Mouse (Mus musculus): ENCODE measurements around the gene Rai14. TPM values are rescaled to one million over a fixed set of nuclear protein-coding genes. Genes with fewer than 3 reads are reported as not detected.

Gene Rai14
- polyA plus RNA-seq, 1 experiment from 2014 or later = 8.6 TPM

DNA sequence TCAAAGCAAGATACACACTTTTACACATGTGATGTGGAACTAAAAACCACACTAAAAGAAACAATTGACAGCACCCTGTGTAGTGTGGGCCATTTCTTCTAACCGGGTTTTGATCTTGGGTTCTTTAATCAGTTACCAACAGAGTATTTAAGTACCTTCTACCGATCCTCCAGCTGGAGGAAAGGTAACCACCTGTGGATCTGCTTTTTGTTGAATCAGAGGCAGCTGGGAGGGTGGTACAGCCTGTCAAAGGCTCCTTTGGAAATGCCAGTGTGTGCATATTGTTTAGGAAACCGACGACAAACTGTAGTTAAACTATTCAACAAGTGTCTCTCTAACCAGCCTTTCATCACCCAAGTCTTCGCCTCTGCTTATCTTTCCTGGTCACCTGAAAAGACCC lies 1.5 kb upstream of the Rai14 start:
- Histone ChIP-seq H3K9ac (ENCODE audit: low read depth, low read length) (no peak overlapping the region), H3K4me3 (ENCODE audit: low read depth, low read length) (no peak overlapping the region), H3K27ac (ENCODE audit: low read length) (no peak overlapping the region), H3K4me1 (ENCODE audit: control insufficient read depth, insufficient read depth, low read length) (peaks cover 12% of the 10 kb centered on the region), H3K9me3 (replicated peaks; ENCODE audit: control insufficient read depth, low read length, poor library complexity, severe bottlenecking) (no peaks in the 10 kb centered on the region), H3K27me3 (ENCODE audit: control insufficient read depth, insufficient read depth, low read depth, low read length) (peaks cover 2% of the 10 kb centered on the region; the same call in 1 of the 2 replicates), H3K36me3 (ENCODE audit: control insufficient read depth, insufficient read depth, low read length) (no peaks in the 10 kb centered on the region), H3K4me2 (ENCODE audit: low read length) (no peak overlapping the region)
- 16% methylated on average over 5 of the region's 5 CpGs for WGBS
- ATAC-seq = no peak

DNA sequence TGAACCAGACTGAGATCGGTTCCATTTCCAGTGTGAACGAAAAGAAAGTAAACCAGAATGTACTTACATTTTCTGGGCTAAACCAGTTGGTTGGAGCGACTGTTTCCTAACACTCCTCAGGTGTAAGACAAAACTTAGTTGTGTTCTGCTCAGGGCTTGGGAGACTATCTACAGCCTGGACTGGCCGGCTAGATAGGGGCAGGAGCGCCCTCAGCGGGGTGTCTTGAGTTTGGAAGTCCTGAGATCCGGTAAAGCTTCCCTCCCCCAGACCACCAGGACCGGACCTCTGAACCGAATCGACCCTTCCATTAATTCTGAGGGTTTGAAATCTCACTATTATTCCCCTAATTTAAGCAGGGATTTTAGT lies 698 bp upstream of the Rai14 start:
- peak; percentile 15 for ATAC-seq

DNA sequence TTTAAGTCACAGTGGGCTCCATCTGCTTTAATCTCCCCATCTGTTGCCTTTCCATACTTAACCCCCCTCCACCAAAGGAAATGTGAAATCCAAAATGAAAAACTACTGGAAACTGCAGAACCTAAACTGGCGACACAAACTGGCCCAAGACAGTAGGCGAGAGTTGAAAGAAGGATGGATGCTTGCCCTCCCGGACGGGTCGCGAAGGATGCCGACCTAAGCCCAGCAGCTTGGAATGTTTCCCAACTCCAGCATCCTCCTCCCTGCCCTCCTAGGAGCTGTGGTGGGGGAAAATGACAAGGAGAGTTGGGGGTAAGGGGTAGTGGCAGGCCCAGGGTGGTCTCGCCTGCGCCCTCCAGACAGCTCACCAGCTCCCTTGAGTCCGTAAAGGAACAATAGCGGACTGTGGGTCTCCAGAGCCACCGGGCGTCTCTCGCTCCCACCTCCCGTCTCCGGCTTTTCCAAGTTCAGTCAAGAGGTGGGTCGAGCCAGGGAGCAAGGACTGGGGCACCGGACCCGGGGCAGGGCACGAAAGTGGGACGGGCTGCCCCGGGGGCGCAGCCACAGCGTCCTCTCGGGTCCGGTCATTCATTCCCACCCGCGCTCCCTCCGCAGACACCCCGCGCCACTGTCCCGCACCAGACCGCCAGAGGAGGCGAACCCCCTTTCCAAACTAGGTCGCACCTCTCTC lies 653 bp downstream of the Rai14 start:
- H3K27me3 ChIP-seq (ENCODE audit: control insufficient read depth, insufficient read depth, low read depth, low read length) = peaks cover 2% of the 10 kb centered on the region; the same call in 1 of the 2 replicates
- peak overlapping the region; percentile 58; the same call in 1 of the 2 replicates for H3K27ac ChIP-seq (ENCODE audit: low read length)
- H3K4me2 ChIP-seq (ENCODE audit: low read length) = peak overlapping the region; percentile 98
- 0% methylated on average over 27 of the region's 35 CpGs for WGBS
- H3K4me1 ChIP-seq (ENCODE audit: control insufficient read depth, insufficient read depth, low read length) = peaks cover 12% of the 10 kb centered on the region
- H3K9ac ChIP-seq (ENCODE audit: low read depth, low read length) = peak overlapping the region; percentile 79
- peak; percentile 56 for ATAC-seq
- peak overlapping the region; percentile 86 for H3K4me3 ChIP-seq (ENCODE audit: low read depth, low read length)
- H3K9me3 ChIP-seq (replicated peaks; ENCODE audit: control insufficient read depth, low read length, poor library complexity, severe bottlenecking) = no peaks in the 10 kb centered on the region
- H3K36me3 ChIP-seq (ENCODE audit: control insufficient read depth, insufficient read depth, low read length) = no peaks in the 10 kb centered on the region

More for the DNA sequence above, 698 bp upstream of the Rai14 start:
- peak overlapping the region; percentile 86 for H3K4me3 ChIP-seq (ENCODE audit: low read depth, low read length)
- under 1% methylated on average over 10 of the region's 10 CpGs for WGBS
- peak overlapping the region; percentile 79; the same call in 1 of the 2 replicates for H3K9ac ChIP-seq (ENCODE audit: low read depth, low read length)
- H3K36me3 ChIP-seq (ENCODE audit: control insufficient read depth, insufficient read depth, low read length) = no peaks in the 10 kb centered on the region
- no peaks in the 10 kb centered on the region for H3K9me3 ChIP-seq (replicated peaks; ENCODE audit: control insufficient read depth, low read length, poor library complexity, severe bottlenecking)
- peak overlapping the region; percentile 98 for H3K4me2 ChIP-seq (ENCODE audit: low read length)
- peaks cover 2% of the 10 kb centered on the region; the same call in 1 of the 2 replicates for H3K27me3 ChIP-seq (ENCODE audit: control insufficient read depth, insufficient read depth, low read depth, low read length)
- H3K4me1 ChIP-seq (ENCODE audit: control insufficient read depth, insufficient read depth, low read length) = peaks cover 12% of the 10 kb centered on the region
- no peak overlapping the region; the same call in 1 of the 2 replicates for H3K27ac ChIP-seq (ENCODE audit: low read length)

DNA sequence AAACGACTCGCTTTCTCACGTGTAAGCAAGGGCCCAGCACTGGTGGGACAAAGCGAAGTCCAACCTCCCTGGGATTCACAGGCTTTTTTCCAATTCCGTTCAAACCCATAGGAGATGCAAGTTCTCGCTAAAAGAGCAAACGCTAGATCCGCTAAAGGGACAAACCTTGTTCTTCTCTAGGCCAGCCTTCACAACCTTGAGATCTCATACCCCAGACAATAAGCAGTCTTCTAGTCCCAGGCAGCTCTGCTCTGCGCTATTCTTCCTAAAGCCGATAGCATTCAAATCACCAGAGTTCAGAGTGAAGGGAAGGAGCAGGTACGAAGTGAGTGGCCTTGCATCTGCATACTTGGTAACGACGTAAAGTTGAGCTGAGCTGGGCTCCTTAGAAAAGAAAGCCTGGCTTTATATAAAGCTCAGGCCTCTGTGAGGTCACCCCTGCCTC lies 1.2 kb downstream of the Rai14 start:
- Histone ChIP-seq H3K27ac (ENCODE audit: low read length) (0 out of 2 replicates have a peak overlapping the region, but pooled peaks have one; percentile 36), H3K4me2 (ENCODE audit: low read length) (peak overlapping the region; percentile 98), H3K4me1 (ENCODE audit: control insufficient read depth, insufficient read depth, low read length) (peaks cover 12% of the 10 kb centered on the region), H3K9me3 (replicated peaks; ENCODE audit: control insufficient read depth, low read length, poor library complexity, severe bottlenecking) (no peaks in the 10 kb centered on the region), H3K27me3 (ENCODE audit: control insufficient read depth, insufficient read depth, low read depth, low read length) (peaks cover 2% of the 10 kb centered on the region; the same call in 1 of the 2 replicates), H3K4me3 (ENCODE audit: low read depth, low read length) (peak overlapping the region; percentile 86), H3K36me3 (ENCODE audit: control insufficient read depth, insufficient read depth, low read length) (no peaks in the 10 kb centered on the region), H3K9ac (ENCODE audit: low read depth, low read length) (peak overlapping the region; percentile 79)
- peak; percentile 11; the same call in 1 of the 2 replicates for ATAC-seq
- 7% methylated on average over 13 of the region's 13 CpGs for WGBS

DNA sequence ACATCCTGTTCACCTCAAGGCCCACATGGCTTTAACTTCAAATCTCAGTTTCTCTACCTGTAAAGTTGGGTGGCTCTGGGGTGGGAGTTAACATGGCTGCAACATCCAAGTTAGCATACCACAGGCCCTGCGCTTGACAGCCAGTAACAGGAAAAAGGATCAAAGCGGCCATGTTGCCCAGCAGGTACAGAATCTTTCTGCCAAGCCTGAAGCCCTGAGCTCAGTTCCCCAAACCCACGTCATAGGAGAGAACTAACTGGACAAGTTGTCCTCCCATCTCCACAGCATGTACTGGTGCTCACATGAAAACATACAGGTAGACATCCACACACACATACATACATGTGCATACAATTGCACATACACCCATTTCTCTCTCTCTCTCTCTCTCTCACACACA lies 2.1 kb downstream of the Rai14 start:
- H3K9ac ChIP-seq (ENCODE audit: low read depth, low read length) = no peak overlapping the region
- H3K4me3 ChIP-seq (ENCODE audit: low read depth, low read length) = peak overlapping the region; percentile 86; the same call in 1 of the 2 replicates
- no peaks in the 10 kb centered on the region for H3K36me3 ChIP-seq (ENCODE audit: control insufficient read depth, insufficient read depth, low read length)
- peaks cover 12% of the 10 kb centered on the region for H3K4me1 ChIP-seq (ENCODE audit: control insufficient read depth, insufficient read depth, low read length)
- no peaks in the 10 kb centered on the region for H3K9me3 ChIP-seq (replicated peaks; ENCODE audit: control insufficient read depth, low read length, poor library complexity, severe bottlenecking)
- peaks cover 2% of the 10 kb centered on the region; the same call in 1 of the 2 replicates for H3K27me3 ChIP-seq (ENCODE audit: control insufficient read depth, insufficient read depth, low read depth, low read length)
- WGBS = 67% methylated on average over 3 of the region's 3 CpGs
- H3K4me2 ChIP-seq (ENCODE audit: low read length) = peak overlapping the region; percentile 98
- ATAC-seq = no peak
- H3K27ac ChIP-seq (ENCODE audit: low read length) = no peak overlapping the region

DNA sequence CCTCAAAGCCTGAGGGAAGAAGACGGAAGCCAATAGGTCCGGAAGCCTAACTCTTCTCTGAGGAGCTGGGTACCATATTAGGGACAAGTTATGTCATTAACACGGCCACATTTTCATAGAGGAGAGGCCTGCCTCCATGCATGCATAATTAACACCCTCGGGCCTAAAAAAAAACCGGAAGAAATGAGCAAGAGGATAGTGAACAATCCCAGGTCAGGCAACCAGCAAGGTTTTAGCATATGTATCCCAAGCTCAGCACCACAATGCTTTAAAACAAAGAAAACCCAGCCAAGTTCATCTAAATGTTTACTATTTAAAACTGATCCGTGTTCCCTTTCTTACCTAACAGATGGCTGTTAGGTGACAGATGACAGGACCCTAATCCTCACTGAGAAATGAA lies 3.2 kb downstream of the Rai14 start:
- WGBS = 32% methylated on average over 6 of the region's 6 CpGs
- H3K36me3 ChIP-seq (ENCODE audit: control insufficient read depth, insufficient read depth, low read length) = no peaks in the 10 kb centered on the region
- H3K9me3 ChIP-seq (replicated peaks; ENCODE audit: control insufficient read depth, low read length, poor library complexity, severe bottlenecking) = no peaks in the 10 kb centered on the region
- H3K27me3 ChIP-seq (ENCODE audit: control insufficient read depth, insufficient read depth, low read depth, low read length) = peaks cover 2% of the 10 kb centered on the region; the same call in 1 of the 2 replicates
- H3K4me1 ChIP-seq (ENCODE audit: control insufficient read depth, insufficient read depth, low read length) = peaks cover 12% of the 10 kb centered on the region
- H3K4me2 ChIP-seq (ENCODE audit: low read length) = no peak overlapping the region
- no peak overlapping the region for H3K9ac ChIP-seq (ENCODE audit: low read depth, low read length)
- ATAC-seq = no peak
- no peak overlapping the region for H3K27ac ChIP-seq (ENCODE audit: low read length)
- H3K4me3 ChIP-seq (ENCODE audit: low read depth, low read length) = no peak overlapping the region

DNA sequence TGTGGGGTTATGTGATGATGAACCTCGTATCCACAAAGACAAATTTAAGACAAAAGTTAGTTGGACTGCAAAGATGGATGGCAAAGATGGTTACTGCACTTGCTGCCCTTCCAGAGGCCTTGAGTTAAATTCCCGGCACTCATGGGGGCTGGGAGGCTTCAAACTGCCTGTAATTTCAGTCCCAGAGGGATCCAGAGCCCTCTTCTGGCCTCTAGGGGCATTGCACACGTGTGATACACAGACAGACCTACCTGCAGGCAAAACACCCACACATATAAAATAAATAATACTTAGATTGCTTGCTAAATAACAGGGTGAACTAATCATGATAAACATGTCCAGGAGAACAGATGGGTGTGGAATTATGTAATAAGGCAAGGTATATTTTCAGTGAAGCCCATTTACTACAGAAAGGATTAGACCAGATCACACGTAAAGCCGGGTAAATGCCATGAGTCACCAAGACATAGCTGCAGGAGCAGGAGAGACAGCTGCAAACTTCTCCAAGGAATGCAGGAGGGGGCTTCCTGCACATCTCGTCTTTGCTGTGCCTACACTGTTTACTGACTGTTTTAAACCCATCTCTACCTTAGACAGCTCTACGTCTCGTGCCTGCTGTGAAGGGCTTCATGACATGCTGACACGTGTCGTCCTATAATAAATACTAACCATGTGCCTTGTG lies 5.7 kb downstream of the Rai14 start:
- no peak for ATAC-seq
- H3K4me3 ChIP-seq (ENCODE audit: low read depth, low read length) = no peak overlapping the region
- WGBS = 89% methylated on average over 10 of the region's 10 CpGs

DNA sequence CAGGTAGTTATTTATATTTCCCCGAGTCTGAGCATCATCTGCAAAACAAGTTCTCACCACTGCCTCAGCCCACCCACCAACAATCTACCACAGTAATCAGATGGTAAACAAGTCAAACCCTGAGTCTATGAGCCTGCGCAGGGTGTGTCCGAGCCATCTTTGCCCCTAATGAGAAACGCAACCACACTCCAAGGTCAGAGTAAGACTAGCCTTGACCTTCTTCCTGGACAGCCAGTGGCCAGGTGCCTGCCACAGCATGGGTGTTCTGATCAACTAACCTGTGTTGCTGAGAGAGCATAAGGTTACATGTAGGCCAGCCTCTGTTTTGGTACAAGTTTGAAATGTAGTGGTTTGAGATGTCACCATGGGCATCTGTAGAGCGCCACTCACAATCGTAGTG lies 7.3 kb downstream of the Rai14 start:
- ATAC-seq = no peak
- WGBS = 96% methylated on average over 6 of the region's 6 CpGs
- no peak overlapping the region for H3K4me3 ChIP-seq (ENCODE audit: low read depth, low read length)
- no peak overlapping the region for H3K9ac ChIP-seq (ENCODE audit: low read depth, low read length)
- H3K9me3 ChIP-seq (replicated peaks; ENCODE audit: control insufficient read depth, low read length, poor library complexity, severe bottlenecking) = no peaks in the 10 kb centered on the region
- H3K4me1 ChIP-seq (ENCODE audit: control insufficient read depth, insufficient read depth, low read length) = peaks cover 4% of the 10 kb centered on the region; the same call in 1 of the 2 replicates
- no peaks in the 10 kb centered on the region for H3K36me3 ChIP-seq (ENCODE audit: control insufficient read depth, insufficient read depth, low read length)
- H3K27ac ChIP-seq (ENCODE audit: low read length) = no peak overlapping the region
- no peaks in the 10 kb centered on the region for H3K27me3 ChIP-seq (ENCODE audit: control insufficient read depth, insufficient read depth, low read depth, low read length)
- H3K4me2 ChIP-seq (ENCODE audit: low read length) = no peak overlapping the region

More for the DNA sequence above, 5.7 kb downstream of the Rai14 start:
- H3K9me3 ChIP-seq (replicated peaks; ENCODE audit: control insufficient read depth, low read length, poor library complexity, severe bottlenecking) = no peaks in the 10 kb centered on the region
- no peak overlapping the region for H3K9ac ChIP-seq (ENCODE audit: low read depth, low read length)
- no peak overlapping the region for H3K4me2 ChIP-seq (ENCODE audit: low read length)
- no peak overlapping the region for H3K27ac ChIP-seq (ENCODE audit: low read length)
- H3K27me3 ChIP-seq (ENCODE audit: control insufficient read depth, insufficient read depth, low read depth, low read length) = no peaks in the 10 kb centered on the region
- peaks cover 15% of the 10 kb centered on the region for H3K4me1 ChIP-seq (ENCODE audit: control insufficient read depth, insufficient read depth, low read length)
- H3K36me3 ChIP-seq (ENCODE audit: control insufficient read depth, insufficient read depth, low read length) = no peaks in the 10 kb centered on the region

DNA sequence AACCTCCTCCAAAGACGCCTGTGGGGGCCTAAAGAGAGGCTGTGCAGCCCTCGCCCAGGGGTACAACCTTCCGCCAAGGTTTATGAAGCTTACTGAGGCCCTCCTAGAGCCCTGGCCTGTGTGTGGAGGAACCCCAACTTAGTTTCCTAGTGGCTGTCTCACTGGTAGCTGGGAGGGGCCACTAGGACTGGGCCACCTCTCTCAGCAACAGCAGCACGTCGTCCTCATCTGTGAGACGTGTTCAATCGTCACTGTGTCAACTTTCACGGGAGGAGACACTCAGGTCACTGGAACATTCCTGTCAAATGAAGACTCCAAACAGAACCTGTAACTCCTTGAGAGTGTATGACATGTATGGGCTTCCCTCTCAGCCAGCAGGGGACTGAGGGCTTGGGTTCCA lies 8.0 kb downstream of the Rai14 start:
- Histone ChIP-seq H3K9me3 (replicated peaks; ENCODE audit: control insufficient read depth, low read length, poor library complexity, severe bottlenecking) (no peaks in the 10 kb centered on the region), H3K9ac (ENCODE audit: low read depth, low read length) (no peak overlapping the region), H3K36me3 (ENCODE audit: control insufficient read depth, insufficient read depth, low read length) (no peaks in the 10 kb centered on the region), H3K27me3 (ENCODE audit: control insufficient read depth, insufficient read depth, low read depth, low read length) (no peaks in the 10 kb centered on the region), H3K4me3 (ENCODE audit: low read depth, low read length) (no peak overlapping the region), H3K27ac (ENCODE audit: low read length) (no peak overlapping the region), H3K4me1 (ENCODE audit: control insufficient read depth, insufficient read depth, low read length) (peaks cover 4% of the 10 kb centered on the region; the same call in 1 of the 2 replicates), H3K4me2 (ENCODE audit: low read length) (no peak overlapping the region)
- 91% methylated on average over 8 of the region's 8 CpGs for WGBS
- no peak for ATAC-seq

Data from midbrain, embryonic 16.5 days (tissue).